Mouse (Mus musculus) 416B (cell line): ENCODE data around the gene Pdss1.
A peak's percentile ranks its signal among the peaks of the same experiment; 100 is the strongest.

ENCODE experiments used
- DNase-seq: peaks from one replicate; pipeline ENCODE4 v3.0.0; 2011; ENCODE audit warnings: low read depth

Pdss1 gene

GRCm38 (mm10) chr2:22961681-22962080 lies 66.4 kb downstream of the Pdss1 start:
- DNase-seq, result no peak

- no peak for DNase-seq
Observed at GRCm38 (mm10) chr2:22962242-22962641, 66.9 kb downstream of the Pdss1 start.

GRCm38 (mm10) chr2:22962970-22963369 lies 67.6 kb downstream of the Pdss1 start:
- DNase-seq, result peak; percentile 46

GRCm38 (mm10) chr2:22977387-22977973 lies 82.2 kb downstream of the Pdss1 start:
- peak; percentile 67 for DNase-seq

- no peak for DNase-seq
Observed at GRCm38 (mm10) chr2:22985973-22986657, 90.8 kb downstream of the Pdss1 start.
